Mouse (Mus musculus): ENCODE data around the gene Myog. TPM values are rescaled to one million over a fixed set of nuclear protein-coding genes. Genes with fewer than 3 reads are reported as not detected.

Gene Myog
- polyA plus RNA-seq, 1 experiment from 2014 or later: 1.3 TPM

GRCm38 (mm10) chr1:134270026-134270425 lies 19.8 kb upstream of the Myog start:
- Histone ChIP-seq H3K27me3 (replicated peaks) (no peaks in the 10 kb centered on the region), H3K9ac (no peak overlapping the region), H3K4me3 (replicated peaks) (no peak overlapping the region), H3K27ac (no peak overlapping the region), H3K4me1 (no peaks in the 10 kb centered on the region), H3K36me3 (no peaks in the 10 kb centered on the region), H3K4me2 (no peak overlapping the region), H3K9me3 (no peaks in the 10 kb centered on the region)
- ATAC-seq (ENCODE audit: insufficient read depth, low FRiP score, low read depth): no peak
- WGBS: 77% methylated on average over 7 of the region's 7 CpGs

GRCm38 (mm10) chr1:134272754-134273250 lies 17.0 kb upstream of the Myog start:
- H3K4me1 ChIP-seq: no peaks in the 10 kb centered on the region
- H3K27me3 ChIP-seq (replicated peaks): no peaks in the 10 kb centered on the region
- no peaks in the 10 kb centered on the region for H3K9me3 ChIP-seq
- no peak overlapping the region for H3K4me2 ChIP-seq
- H3K36me3 ChIP-seq: no peaks in the 10 kb centered on the region
- H3K27ac ChIP-seq: no peak overlapping the region
- WGBS: 69% methylated on average over 5 of the region's 5 CpGs
- no peak overlapping the region for H3K9ac ChIP-seq
- no peak overlapping the region for H3K4me3 ChIP-seq (replicated peaks)
- no peak for ATAC-seq (ENCODE audit: insufficient read depth, low FRiP score, low read depth)

GRCm38 (mm10) chr1:134273493-134274395 lies 16.0 kb upstream of the Myog start:
- WGBS: 49% methylated on average over 9 of the region's 9 CpGs
- no peaks in the 10 kb centered on the region for H3K9me3 ChIP-seq
- H3K4me3 ChIP-seq (replicated peaks): no peak overlapping the region
- H3K4me2 ChIP-seq: no peak overlapping the region
- no peaks in the 10 kb centered on the region for H3K27me3 ChIP-seq (replicated peaks)
- H3K9ac ChIP-seq: no peak overlapping the region
- ATAC-seq (ENCODE audit: insufficient read depth, low FRiP score, low read depth): no peak
- no peaks in the 10 kb centered on the region for H3K4me1 ChIP-seq
- no peak overlapping the region for H3K27ac ChIP-seq
- H3K36me3 ChIP-seq: no peaks in the 10 kb centered on the region

GRCm38 (mm10) chr1:134274483-134274920 lies 15.3 kb upstream of the Myog start:
- no peak for ATAC-seq (ENCODE audit: insufficient read depth, low FRiP score, low read depth)

GRCm38 (mm10) chr1:134275616-134276464 lies 13.9 kb upstream of the Myog start:
- 66% methylated on average over 13 of the region's 13 CpGs for WGBS
- Histone ChIP-seq H3K4me3 (replicated peaks) (no peak overlapping the region), H3K27ac (no peak overlapping the region), H3K9me3 (no peaks in the 10 kb centered on the region), H3K4me1 (no peaks in the 10 kb centered on the region), H3K27me3 (replicated peaks) (no peaks in the 10 kb centered on the region), H3K4me2 (no peak overlapping the region), H3K36me3 (no peaks in the 10 kb centered on the region), H3K9ac (no peak overlapping the region)
- no peak for ATAC-seq (ENCODE audit: insufficient read depth, low FRiP score, low read depth)

More at GRCm38 (mm10) chr1:134274483-134274920, 15.3 kb upstream of the Myog start:
- no peaks in the 10 kb centered on the region for H3K4me1 ChIP-seq
- 71% methylated on average over 7 of the region's 7 CpGs for WGBS
- no peaks in the 10 kb centered on the region for H3K36me3 ChIP-seq
- no peaks in the 10 kb centered on the region for H3K27me3 ChIP-seq (replicated peaks)
- H3K9ac ChIP-seq: no peak overlapping the region
- no peaks in the 10 kb centered on the region for H3K9me3 ChIP-seq
- H3K4me2 ChIP-seq: no peak overlapping the region
- H3K27ac ChIP-seq: no peak overlapping the region
- H3K4me3 ChIP-seq (replicated peaks): no peak overlapping the region

- Histone ChIP-seq H3K4me3 (replicated peaks) (no peak overlapping the region), H3K9me3 (no peaks in the 10 kb centered on the region), H3K27me3 (replicated peaks) (no peaks in the 10 kb centered on the region), H3K4me1 (no peaks in the 10 kb centered on the region), H3K27ac (no peak overlapping the region), H3K4me2 (no peak overlapping the region), H3K36me3 (no peaks in the 10 kb centered on the region), H3K9ac (no peak overlapping the region)
- no peak for ATAC-seq (ENCODE audit: insufficient read depth, low FRiP score, low read depth)
- 73% methylated on average over 7 of the region's 7 CpGs for WGBS
These were observed 13.0 kb upstream of the Myog start for GRCm38 (mm10) chr1:134276823-134277222.

- Histone ChIP-seq H3K9me3 (no peaks in the 10 kb centered on the region), H3K4me2 (no peak overlapping the region), H3K36me3 (no peaks in the 10 kb centered on the region), H3K4me1 (no peaks in the 10 kb centered on the region), H3K27ac (no peak overlapping the region), H3K9ac (no peak overlapping the region), H3K4me3 (replicated peaks) (no peak overlapping the region), H3K27me3 (replicated peaks) (no peaks in the 10 kb centered on the region)
- WGBS: 79% methylated on average over 5 of the region's 5 CpGs
- no peak for ATAC-seq (ENCODE audit: insufficient read depth, low FRiP score, low read depth)
These were observed 9.6 kb upstream of the Myog start for GRCm38 (mm10) chr1:134280174-134280573.

GRCm38 (mm10) chr1:134281563-134281962 lies 8.2 kb upstream of the Myog start:
- no peaks in the 10 kb centered on the region for H3K27me3 ChIP-seq (replicated peaks)
- 69% methylated on average over 4 of the region's 4 CpGs for WGBS

GRCm38 (mm10) chr1:134282342-134282741 lies 7.4 kb upstream of the Myog start:
- Histone ChIP-seq H3K4me3 (replicated peaks) (no peak overlapping the region), H3K27me3 (replicated peaks) (no peaks in the 10 kb centered on the region), H3K36me3 (no peaks in the 10 kb centered on the region), H3K9me3 (no peaks in the 10 kb centered on the region), H3K4me2 (no peak overlapping the region), H3K9ac (no peak overlapping the region), H3K4me1 (no peaks in the 10 kb centered on the region), H3K27ac (no peak overlapping the region)
- WGBS: 51% methylated on average over 3 of the region's 3 CpGs
- no peak for ATAC-seq (ENCODE audit: insufficient read depth, low FRiP score, low read depth)

More at GRCm38 (mm10) chr1:134281563-134281962, 8.2 kb upstream of the Myog start:
- Histone ChIP-seq H3K4me1 (no peaks in the 10 kb centered on the region), H3K27ac (no peak overlapping the region), H3K4me2 (no peak overlapping the region), H3K36me3 (no peaks in the 10 kb centered on the region), H3K4me3 (replicated peaks) (no peak overlapping the region), H3K9ac (no peak overlapping the region), H3K9me3 (no peaks in the 10 kb centered on the region)
- ATAC-seq (ENCODE audit: insufficient read depth, low FRiP score, low read depth): no peak

GRCm38 (mm10) chr1:134283108-134283507 lies 6.7 kb upstream of the Myog start:
- no peaks in the 10 kb centered on the region for H3K27me3 ChIP-seq (replicated peaks)
- no peaks in the 10 kb centered on the region for H3K9me3 ChIP-seq
- H3K9ac ChIP-seq: no peak overlapping the region
- H3K4me3 ChIP-seq (replicated peaks): no peak overlapping the region
- 30% methylated on average over 1 of the region's 1 CpGs for WGBS
- H3K27ac ChIP-seq: no peak overlapping the region
- no peak for ATAC-seq (ENCODE audit: insufficient read depth, low FRiP score, low read depth)
- no peaks in the 10 kb centered on the region for H3K4me1 ChIP-seq
- no peak overlapping the region for H3K4me2 ChIP-seq
- H3K36me3 ChIP-seq: no peaks in the 10 kb centered on the region

- Histone ChIP-seq H3K27me3 (replicated peaks) (no peaks in the 10 kb centered on the region), H3K4me3 (replicated peaks) (no peak overlapping the region), H3K27ac (no peak overlapping the region), H3K4me1 (no peaks in the 10 kb centered on the region), H3K9ac (no peak overlapping the region), H3K4me2 (no peak overlapping the region), H3K9me3 (no peaks in the 10 kb centered on the region), H3K36me3 (no peaks in the 10 kb centered on the region)
- no peak for ATAC-seq (ENCODE audit: insufficient read depth, low FRiP score, low read depth)
- WGBS: 56% methylated on average over 10 of the region's 10 CpGs
These were observed 4.2 kb upstream of the Myog start for GRCm38 (mm10) chr1:134285458-134286120.
